Mouse (Mus musculus) neural tube, embryonic 10.5 days (tissue): ENCODE results near the gene Ghrhr.

ENCODE experiments used
- DNase-seq: peaks from one replicate; pipeline ENCODE4 v3.0.0-alpha.2; 2017; ENCODE audit warnings: low spot score; ENCODE audit errors: extremely low spot score

Gene Ghrhr

DNA sequence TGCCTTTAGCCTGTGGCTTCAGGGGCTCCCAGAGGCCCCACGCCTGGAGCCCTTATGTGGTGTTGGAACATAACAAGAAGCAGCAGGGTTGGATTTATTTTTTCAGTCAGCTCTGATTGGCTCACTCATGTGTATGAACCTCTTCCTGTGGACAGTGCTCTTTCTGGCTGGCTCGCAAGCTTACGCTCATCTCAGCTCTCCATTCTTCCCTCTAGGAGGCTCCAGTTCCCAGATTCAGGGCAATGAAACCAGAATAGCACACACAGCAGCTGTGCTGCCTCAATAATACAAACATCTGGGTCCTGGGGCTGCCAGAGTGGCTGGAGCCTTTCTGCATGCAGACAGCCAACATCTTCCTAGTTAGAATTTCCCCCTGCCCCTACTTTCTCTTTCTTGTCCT is 20.1 kb downstream of the Ghrhr start:
- DNase-seq: no peak

DNA sequence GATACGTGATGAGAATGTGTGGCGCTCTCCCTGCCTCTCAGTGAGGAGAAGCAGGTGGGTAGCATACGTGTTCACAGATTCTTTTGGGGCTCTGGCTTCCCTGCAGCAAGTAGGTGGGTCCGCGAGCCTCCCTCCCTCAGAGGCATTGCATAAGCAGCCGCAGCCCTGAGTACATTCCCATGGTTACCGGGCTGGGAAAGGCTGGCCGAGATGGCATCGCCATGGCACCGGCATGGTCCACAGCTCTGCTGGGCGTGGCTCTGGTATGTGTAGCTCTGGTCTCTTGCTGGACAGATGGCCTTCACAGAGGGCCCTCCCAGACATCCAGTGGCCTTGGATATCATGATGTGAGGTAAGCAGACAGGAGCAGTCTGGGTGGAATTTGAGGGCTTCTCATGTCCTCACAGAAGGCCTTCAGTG is 20.5 kb downstream of the Ghrhr start:
- no peak for DNase-seq

DNA sequence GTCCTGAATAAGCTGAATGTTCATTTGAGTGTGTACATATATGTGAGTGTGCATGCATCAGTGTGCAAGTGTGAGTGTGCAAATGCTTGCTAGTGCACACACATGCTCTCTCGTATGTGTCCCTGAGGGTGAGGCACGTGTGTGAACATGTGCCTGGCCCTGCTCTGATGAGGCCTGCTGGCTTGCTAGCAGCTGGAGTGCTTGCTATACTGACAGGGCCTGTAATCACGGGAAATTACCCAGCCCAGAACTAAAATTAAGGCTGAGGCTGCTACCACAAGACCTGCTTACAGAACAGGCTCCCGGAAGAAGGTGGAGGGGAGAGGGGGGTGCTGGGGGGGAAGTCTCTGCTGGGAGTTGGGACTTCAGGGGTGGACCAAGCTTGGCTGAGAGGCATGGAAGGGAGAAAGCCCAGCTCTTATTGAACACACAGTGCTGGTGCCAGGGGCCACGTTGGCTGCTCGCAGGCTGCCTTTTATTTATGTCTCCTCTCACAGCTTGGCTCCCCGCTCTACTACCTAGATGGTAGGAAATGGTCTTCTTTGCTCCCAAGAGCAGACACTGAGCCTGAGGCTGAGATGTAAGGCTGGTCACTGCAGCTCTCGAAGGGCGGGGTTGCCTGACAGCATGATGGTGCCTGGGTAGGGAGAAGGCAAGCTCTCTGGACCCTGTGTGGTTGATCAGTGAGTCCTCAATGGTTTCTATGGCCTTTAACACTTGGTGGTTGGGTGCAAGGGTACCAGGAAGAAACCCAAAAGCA is 23.0 kb downstream of the Ghrhr start:
- no peak for DNase-seq

DNA sequence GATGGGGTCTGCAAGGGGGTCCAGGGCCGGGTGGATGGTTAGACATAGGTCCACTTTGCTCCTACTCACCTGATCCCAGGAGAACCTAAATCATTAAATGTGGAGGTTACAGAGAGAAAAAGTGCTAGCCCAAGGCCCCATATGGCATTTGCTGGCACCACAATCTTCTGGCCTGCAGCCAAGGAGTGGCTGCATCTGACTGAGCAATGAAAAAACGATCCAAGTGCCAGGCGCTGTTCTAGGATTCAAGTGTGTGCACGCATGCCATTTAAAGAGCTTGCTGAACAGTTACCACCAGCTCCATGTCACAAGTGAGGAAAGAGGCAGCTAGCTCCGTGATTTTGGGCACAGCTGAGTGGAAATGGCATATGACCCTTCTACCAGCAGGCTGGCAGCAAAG is 23.8 kb downstream of the Ghrhr start:
- DNase-seq: no peak

DNA sequence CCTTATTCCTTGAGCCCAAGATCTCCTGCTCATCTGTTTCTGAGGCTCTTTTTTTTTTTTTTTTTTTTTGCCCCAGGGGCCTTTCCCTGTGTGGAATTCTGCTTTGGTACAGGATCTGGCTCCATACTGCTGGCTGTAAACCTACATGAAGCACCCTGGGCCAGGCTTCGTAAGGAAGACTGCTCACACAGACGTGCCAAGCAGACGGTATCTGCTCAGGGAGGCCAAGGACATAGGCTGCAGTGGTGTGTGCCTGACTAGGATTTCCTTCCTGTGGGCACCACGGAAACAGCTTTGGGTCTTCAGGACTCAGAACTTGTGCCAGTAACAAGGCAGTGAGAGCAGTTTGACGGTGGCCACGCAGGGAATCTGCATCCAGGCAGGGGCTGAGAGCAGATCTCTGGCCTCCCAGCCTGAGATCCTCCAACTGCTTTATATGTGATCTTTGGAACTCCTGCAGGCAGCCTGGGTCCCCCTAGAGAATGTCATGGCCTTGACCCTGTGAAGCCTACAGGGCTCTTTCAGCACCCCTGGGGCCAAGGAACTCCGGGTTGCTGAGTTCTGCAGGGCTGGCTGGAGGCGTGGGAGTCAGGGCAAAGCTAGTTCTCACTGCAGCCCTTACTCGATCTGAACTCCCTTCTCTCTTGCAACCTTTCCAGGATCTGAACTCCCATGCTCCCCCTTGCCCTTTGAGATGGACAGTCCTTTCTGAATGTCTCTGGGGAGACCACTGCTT is 26.1 kb downstream of the Ghrhr start:
- DNase-seq: no peak

DNA sequence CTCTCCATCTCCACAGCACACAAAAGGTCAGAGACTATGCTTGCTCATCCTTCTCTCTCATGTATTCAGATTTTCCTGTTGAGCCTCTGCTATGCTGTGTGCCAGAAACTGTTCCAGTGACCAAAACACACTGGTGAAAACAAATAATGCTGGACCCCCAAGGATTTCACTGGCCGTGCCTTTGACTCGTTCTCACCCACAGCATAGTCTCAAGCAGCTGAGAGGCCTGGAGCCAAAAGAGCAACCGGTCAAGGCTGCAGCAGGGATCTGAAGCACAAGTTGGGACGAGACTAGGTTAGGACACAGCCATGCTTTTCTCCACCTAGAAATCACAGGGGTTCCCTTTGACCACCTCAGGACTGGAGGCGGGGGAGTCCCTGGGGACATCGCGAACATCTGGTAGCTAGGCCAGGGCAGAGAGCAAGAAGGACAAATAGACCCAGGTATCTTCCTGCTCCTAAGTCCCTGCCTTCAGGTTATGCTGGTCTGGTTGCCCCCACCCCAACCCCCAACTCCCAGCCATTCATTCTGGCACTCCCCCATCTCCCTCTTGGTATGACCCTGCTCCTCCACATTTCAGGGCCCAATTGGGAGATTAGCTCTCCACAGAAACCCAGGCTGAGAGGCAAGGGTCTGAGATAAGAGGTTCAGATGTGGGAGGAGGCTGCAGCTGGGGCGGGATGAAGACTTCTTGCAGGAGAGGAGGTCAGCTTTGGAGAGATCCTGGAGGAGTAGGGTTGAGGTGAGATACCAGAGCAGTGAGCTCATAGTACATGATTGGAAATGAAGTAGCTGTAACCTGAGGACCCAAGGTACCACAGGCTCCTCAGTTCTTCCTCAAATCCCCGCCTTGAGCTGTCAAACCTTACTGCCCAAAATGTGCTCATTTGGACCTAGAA is 27.6 kb downstream of the Ghrhr start:
- DNase-seq: no peak

DNA sequence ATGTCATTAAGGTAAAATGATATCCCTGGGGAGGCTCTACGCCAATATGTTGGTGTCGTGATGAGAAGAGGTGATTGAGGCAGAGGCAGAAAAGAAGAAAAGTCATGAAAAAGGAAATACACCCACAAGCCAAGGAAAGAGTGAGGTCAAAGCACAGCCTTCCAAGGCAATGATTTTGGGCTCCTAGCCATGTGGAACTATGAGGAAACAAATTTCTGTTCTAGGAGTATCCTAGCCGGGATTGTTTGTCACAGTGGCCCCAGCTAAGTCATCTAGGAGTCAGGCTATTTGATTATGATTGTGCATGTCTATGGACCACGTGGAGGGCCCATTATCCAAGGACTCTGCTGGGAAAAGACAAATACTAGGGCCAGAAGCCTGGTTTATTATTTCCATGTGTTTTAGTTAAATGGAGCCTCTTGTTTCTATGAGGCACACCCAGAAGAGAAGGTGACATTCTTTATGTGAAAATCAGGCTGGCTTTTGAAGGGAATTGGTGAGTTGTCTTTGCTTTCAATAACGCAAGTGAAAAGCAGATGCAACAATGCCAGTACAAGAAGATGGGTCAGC is 28.4 kb downstream of the Ghrhr start:
- no peak for DNase-seq

DNA sequence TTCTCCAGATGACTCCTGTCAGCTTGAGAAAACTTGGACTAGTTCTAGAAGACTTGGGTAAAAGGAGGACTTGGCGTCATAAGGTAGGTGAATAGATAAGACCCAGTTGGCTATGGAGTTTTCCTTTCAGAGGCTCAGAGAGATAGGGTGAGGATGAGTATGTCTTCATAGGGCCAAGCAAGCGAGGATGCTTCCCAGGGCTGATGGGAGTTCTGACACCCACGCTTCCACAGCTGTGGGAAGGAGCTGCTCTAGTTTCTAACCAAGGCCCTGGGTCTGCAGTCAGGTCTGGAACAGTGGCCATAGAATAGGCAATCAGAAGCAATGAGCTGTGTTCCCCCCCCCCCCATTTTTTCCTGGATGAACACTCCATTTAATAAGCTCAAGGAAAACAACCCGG is 31.2 kb downstream of the Ghrhr start:
- no peak for DNase-seq

DNA sequence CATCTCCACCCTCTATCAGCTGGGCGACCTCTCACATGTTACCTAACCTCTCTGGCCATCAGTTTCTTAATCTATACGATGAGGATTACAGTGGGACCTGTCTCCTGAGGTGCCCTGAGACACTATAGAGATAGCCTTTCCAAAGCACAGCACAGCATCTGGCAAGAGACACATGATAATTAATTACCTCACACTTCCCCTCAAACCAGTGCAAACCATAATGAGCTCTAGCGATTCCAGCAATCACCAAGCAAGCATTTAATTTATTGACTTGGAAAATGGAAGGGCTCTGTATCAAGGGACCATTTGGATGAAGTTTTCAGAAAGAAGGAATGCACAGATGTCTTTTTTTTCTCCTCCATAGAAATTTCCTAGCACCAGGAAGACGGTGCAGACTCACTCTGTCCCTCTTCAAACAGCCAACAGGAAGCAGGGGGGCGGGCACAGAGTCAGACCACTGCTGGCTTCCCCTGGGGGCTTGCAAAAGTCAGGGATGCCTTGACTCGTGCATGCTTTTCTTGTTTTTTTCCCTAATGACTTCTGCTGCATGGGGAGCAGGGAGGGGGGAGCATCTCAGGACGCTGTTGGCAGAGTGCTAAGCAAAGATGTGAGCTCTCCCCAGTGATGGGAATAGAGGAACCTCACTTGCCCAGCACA is 34.2 kb downstream of the Ghrhr start:
- DNase-seq: no peak

DNA sequence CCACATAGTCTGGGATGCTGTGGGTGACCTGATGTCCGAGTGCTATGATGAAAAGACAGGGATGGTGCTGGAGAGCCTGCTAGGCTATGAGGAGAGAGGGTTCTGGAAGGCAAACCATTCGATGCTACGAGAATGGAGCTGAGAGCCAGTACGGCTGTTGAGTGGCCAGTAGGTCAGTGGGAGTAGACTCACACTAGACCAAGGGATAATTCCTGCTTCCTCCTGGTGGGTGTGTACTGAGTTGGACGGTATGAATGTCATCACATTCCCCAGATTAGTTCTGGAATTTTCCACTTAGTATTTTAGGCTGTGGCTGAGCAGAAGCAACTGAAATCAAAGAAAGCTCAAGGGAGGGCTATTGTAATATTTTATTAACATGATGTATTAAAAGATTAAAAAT is 34.9 kb downstream of the Ghrhr start:
- no peak for DNase-seq

DNA sequence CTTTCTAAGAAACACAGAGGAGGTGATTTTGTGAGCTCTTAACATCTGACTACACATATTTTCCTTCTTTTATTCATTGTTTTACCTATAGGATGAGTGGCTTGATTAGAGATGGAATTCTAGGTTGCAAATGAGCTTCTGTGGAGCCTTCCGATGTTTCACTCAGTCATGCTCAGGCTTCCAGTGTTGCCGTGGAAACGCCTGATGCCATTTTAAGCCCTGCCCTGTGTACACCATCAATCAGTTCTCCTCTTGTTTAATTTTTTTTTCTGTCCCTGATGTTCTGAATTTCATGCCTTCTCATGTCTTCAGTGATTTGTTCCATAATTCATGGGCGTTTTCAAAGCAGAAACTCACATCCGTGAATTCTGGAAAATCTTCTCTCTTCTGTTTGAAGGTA is 40.1 kb downstream of the Ghrhr start:
- no peak for DNase-seq

DNA sequence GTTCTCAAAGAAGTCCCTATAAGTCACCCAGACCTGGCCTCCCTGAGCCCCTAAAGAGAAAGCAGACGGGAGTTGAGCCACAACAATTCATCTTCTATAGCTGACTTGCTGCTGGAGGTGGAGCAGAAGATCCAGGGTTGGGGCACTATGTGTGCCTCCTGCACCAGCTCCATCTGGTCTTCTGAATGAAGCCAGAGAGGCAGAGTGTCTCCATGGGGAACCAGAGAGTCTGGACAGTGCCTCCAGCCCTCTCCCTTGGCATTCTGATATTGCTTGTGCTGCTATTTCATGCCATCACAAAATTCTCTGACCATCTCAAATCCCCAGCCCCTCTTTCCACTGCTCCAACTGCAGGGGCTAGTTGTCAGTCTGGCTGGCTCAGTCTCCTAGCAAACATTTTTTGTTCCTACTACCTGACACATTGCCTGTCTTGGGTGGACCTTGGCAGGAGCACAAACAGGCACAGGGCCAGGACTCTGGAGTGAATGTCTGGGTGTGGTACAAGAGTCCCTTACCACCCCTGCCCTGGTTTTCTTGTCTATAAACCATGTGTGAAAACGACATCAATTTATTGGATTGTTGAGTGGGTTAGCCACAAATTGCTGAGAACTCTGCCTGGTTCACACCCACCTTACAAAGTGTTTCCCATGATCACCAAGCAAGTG is 42.8 kb downstream of the Ghrhr start:
- no peak for DNase-seq

DNA sequence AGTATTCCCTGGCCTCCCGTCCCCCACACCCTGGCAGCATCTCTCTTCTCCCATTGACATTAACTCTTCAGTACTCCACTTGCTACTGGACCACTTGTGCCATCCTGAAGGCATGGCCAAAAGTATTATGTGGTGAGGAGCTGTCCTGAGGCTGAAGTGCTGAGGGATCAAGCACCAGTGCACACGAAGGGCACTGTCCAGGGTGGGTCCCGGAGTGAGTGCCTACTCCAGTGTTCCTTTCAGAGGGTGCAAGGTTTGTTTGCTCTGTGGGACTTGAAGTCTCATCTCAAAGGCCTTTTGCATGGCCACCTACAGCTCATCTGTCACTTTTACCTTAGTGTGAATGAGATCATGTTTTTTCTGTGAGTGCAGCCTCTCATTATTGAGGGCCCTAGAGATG is 44.3 kb downstream of the Ghrhr start:
- DNase-seq: no peak

DNA sequence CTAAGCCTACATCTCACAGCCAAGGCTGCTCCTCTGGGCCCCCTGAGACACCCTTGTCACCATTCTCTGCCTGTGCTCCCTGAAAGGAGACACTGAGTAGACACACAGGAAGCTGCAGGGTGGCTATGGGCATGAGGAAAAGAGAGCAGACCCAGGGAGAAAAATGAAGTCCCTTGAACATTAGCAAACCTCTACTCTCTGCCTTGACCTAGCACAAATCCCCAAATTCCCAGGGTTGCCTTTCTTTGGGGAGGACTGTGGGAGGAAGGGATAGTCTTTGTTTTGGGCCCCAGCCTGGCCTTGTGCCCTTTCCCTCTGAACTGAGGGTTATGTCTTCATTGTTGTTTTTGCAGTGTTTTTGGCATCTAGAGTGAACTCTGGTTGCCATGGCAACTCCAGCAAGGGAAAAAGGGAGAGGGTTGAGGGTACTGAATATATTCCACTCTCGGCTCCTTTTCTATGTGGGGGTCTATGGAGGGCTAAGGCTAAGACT is 44.8 kb downstream of the Ghrhr start:
- DNase-seq: peak; percentile 37

DNA sequence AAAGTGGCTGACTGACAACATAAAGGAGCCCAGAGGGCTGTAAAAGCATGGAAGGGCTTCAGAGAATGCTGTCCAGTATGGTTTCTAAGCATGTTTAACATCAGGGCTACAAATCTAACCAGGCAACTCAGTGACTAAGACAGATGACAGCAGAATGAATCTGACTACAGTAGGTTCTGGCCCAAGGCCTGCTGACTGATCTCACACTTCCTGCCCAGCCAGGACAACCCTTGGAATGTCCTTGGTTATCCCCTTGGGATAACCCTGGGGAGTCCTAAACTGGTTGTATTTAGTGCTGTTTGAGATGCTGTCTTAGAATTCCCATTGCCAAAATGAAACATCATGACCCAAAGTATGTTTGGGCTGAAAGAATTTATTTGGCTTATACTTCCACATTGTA is 56.0 kb downstream of the Ghrhr start:
- no peak for DNase-seq

DNA sequence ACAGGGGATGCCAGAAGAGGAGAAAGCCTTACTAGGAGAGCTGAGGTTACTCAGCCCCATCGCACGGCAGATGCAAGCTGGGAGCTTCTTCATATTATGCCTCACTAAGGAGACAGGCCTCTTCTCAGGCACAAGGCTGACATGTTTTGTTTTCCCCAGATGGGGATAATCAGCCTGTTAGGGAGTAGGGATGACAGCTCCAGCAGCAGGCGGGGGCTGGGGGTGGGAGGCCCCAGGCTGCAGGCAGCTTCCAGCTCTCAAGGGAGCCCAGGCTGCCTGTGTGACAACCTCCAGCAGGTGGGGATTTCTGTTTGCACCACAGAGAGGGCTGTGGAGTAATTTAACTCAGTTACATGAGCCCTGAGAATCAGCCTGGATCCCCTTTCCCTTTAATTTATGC is 58.3 kb downstream of the Ghrhr start:
- DNase-seq: no peak

DNA sequence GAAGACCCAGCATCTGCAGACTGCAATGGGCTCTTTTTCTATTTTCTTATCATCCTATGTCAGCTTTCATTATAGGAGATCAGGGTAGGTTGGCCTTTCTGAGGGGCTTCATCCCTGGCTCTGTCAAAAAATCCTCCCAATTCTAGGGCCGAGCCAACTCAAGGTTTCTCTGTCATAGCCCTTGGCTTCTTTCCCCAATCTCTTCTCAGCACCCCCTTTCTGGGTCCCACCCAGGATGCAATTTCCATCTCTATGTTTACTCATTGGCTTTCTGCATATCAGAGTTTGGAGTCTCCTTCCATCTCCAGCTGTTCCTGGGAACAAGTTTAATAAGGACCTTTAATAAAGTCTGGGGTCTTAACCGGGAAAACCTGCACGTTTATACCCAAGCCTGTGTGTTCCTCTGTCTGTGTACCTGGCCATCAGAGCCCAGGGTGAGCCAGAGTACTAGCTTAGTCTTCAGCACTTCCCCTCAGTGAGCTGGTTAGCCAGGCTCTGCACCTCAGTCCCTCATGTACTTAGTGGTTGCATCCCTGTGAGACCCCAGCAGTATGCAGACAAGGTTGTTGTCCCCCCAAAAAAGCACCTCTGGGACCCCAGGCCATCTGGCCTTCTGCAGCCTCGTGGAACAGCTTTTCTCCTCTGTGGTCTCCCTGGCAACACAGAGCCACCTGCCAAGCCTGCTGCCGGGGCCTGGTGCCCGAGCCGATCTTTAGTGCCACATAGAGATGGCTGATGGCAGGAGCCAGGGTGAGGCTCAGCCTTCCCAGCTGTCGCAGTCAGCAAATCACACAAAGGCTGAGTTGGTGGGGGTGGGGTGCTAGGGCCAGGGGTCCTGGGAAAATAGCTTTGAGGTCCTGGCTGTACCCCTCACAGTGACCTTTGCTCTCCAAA is 59.4 kb downstream of the Ghrhr start:
- DNase-seq: no peak

DNA sequence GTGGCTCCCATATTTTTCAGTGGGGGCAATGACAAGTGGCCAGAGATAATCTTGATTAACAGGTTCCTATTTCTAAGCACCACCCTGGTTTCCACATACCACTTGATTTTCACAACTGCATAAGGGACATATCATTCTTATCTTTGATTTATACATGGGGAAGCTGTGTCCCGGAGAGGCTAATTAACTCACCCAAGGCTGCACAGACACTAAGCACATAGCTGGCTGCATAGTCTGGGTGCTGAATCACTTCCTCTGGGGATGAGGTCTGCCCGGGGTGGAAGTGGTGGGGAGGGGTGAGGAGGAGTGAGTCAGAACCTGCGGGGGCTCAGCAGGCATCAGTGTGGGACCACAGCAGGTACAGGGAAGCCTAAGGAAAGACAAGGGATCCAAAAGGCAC is 61.8 kb downstream of the Ghrhr start:
- DNase-seq: no peak
